Mouse (Mus musculus) heart, embryonic 11.5 days (tissue): Measurements from ENCODE around the gene Gm10277. TPM values are rescaled to one million over a fixed set of nuclear protein-coding genes. Genes with fewer than 3 reads are reported as not detected.
A peak's percentile ranks its signal among the peaks of the same experiment; 100 is the strongest.

Experiments used
- ATAC-seq: fragments of 200-750 bp; cut with Nextera tagmentation; replicated peaks from 2 replicates; pipeline ENCODE4 v1.8.0; 2017; ENCODE audit warnings: moderate library complexity; ENCODE audit not compliant: insufficient number of reproducible peaks, low FRiP score, low TSS enrichment
- H3K27ac ChIP-seq: fragments of 300-500 bp; sonication (generic); 2 replicates; pipeline ENCODE4 v1.5.1; 2014; ENCODE audit warnings: mild to moderate bottlenecking, low read depth, low read length
- H3K27me3 ChIP-seq: fragments of 300-500 bp; sonication (generic); 2 replicates; pipeline ENCODE4 v1.6.1; 2014; ENCODE audit warnings: mild to moderate bottlenecking, low read length, mixed read lengths; ENCODE audit not compliant: control insufficient read depth, insufficient read depth
- H3K36me3 ChIP-seq: fragments of 300-500 bp; sonication (generic); 2 replicates; pipeline ENCODE4 v1.6.1; 2014; ENCODE audit warnings: mild to moderate bottlenecking, low read length, moderate library complexity, mixed read lengths; ENCODE audit not compliant: control insufficient read depth, insufficient read depth
- H3K4me1 ChIP-seq: fragments of 300-500 bp; sonication (generic); 2 replicates; pipeline ENCODE4 v1.6.1; 2014; ENCODE audit warnings: low read length; ENCODE audit not compliant: control insufficient read depth, insufficient read depth
- H3K4me2 ChIP-seq: fragments of 300-500 bp; sonication (generic); 2 replicates; pipeline ENCODE4 v1.6.1; 2014; ENCODE audit warnings: mild to moderate bottlenecking, moderate library complexity
- H3K4me3 ChIP-seq: fragments of 300-500 bp; sonication (generic); 2 replicates; pipeline ENCODE4 v1.5.1; 2014; ENCODE audit warnings: low read depth, low read length
- H3K9ac ChIP-seq: fragments of 300-500 bp; sonication (generic); 2 replicates; pipeline ENCODE4 v1.6.1; 2014; ENCODE audit warnings: mild to moderate bottlenecking, low read depth, low read length, moderate library complexity
- H3K9me3 ChIP-seq: fragments of 300-500 bp; sonication (generic); replicated peaks from 2 replicates; pipeline ENCODE4 v1.6.1; 2016; ENCODE audit warnings: low read length; ENCODE audit not compliant: control insufficient read depth
- WGBS: fragments of 180-500 bp; shearing (Covaris S2); extraction: QIAGEN DNeasy Blood & Tissue Kit; methylation state at CpG from one replicate; pipeline ENCODE4 v1.1.7; 2014; ENCODE audit not compliant: insufficient replicate concordance; 5-methylcytosine and 5-hydroxymethylcytosine counted together
- polyA plus RNA-seq: library from polyadenylated mRNA; unstranded; fragments of >200 nt; fragmentation: Nextera tagmentation; extraction: Ambion mirVana; gene quantifications from 2 replicates; pipeline ENCODE4 v1.2.1, GENCODE M21; 2014

Gm10277 gene
- polyA plus RNA-seq, 1 experiment from 2014 or later, result 0.87 TPM

GRCm38 (mm10) chr11:77771879-77772713, 15.5 kb downstream of the Gm10277 start:
- Histone ChIP-seq H3K36me3 (no peaks in the 10 kb centered on the region), H3K4me2 (no peak overlapping the region), H3K4me1 (peaks cover 25% of the 10 kb centered on the region), H3K27me3 (no peaks in the 10 kb centered on the region), H3K9me3 (no peaks in the 10 kb centered on the region), H3K4me3 (no peak overlapping the region), H3K9ac (no peak overlapping the region), H3K27ac (no peak overlapping the region)
- 37% methylated on average over 8 of the region's 8 CpGs for WGBS
- ATAC-seq, result no peak

GRCm38 (mm10) chr11:77770346-77770745, 17.2 kb downstream of the Gm10277 start:
- no peaks in the 10 kb centered on the region for H3K27me3 ChIP-seq
- H3K9ac ChIP-seq, result no peak overlapping the region
- peaks cover 30% of the 10 kb centered on the region for H3K4me1 ChIP-seq
- H3K36me3 ChIP-seq, result no peaks in the 10 kb centered on the region
- H3K9me3 ChIP-seq, result no peaks in the 10 kb centered on the region
- no peak overlapping the region for H3K4me3 ChIP-seq
- 56% methylated on average over 8 of the region's 8 CpGs for WGBS
- H3K27ac ChIP-seq, result no peak overlapping the region
- no peak overlapping the region for H3K4me2 ChIP-seq
- no peak for ATAC-seq

- Histone ChIP-seq H3K36me3 (no peaks in the 10 kb centered on the region), H3K4me1 (peaks cover 37% of the 10 kb centered on the region), H3K27ac (no peak overlapping the region), H3K9me3 (no peaks in the 10 kb centered on the region), H3K4me3 (no peak overlapping the region), H3K27me3 (no peaks in the 10 kb centered on the region), H3K4me2 (no peak overlapping the region), H3K9ac (no peak overlapping the region)
- 78% methylated on average over 4 of the region's 4 CpGs for WGBS
- ATAC-seq, result no peak
Measured at GRCm38 (mm10) chr11:77769496-77769895, 18.1 kb downstream of the Gm10277 start.

DNA sequence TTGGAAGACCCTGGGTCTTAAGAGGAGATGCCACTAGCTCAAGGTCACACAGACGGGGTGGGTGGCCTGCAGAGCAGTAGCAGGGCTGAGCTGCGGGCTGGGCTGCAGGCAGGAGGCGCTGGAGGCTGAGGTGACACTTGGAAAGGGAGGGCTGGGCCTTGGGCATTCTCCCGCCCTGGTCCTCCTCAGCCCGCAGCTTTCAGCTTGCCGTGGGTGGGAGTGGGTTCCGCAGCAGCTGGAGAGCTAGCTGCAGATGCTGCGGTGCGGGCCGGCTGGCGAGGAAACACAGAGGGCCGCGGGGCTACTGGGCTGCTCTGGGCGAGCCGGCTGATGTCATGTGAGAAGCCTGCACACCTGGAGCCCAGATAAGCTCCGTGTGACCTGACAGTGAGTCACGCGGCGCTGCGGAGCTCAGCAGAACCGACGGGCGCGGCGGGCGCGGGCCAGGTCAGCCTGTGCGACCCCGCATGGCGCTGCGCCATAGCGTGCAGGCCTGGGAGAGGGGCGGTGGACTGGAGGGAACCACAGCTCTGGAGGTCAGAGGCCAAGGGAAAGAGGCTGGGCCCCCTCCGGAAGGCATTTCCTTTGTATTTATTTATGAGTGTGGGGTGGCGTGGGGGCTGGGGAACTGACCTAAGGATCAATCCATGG, 21.1 kb downstream of the Gm10277 start:
- peak overlapping the region; percentile 77 for H3K9ac ChIP-seq
- H3K27ac ChIP-seq, result peak overlapping the region; percentile 80
- peak overlapping the region; percentile 57 for H3K4me3 ChIP-seq
- WGBS, result under 1% methylated on average over 35 of the region's 35 CpGs
- H3K9me3 ChIP-seq, result no peaks in the 10 kb centered on the region
- H3K4me2 ChIP-seq, result peak overlapping the region; percentile 97
- H3K27me3 ChIP-seq, result no peaks in the 10 kb centered on the region
- no peaks in the 10 kb centered on the region for H3K36me3 ChIP-seq
- H3K4me1 ChIP-seq, result peaks cover 37% of the 10 kb centered on the region
- peak; percentile 70 for ATAC-seq

DNA sequence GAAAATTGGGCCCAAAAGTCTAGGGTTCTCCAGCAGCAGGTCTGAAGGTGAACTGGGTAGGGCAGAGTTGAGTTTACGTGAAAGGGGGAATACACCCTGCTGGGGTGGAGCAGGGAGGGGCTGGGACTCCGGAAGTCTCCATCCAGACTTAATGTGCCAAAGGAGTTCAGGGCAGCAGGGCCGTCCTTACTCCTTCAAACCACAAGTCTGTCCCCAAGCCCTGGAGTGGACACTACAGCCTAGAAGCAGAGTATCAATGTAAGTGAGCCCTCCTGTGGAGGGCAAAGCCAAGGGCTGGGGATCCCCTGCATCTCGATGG, 22.1 kb downstream of the Gm10277 start:
- no peaks in the 10 kb centered on the region for H3K27me3 ChIP-seq
- no peak overlapping the region for H3K9ac ChIP-seq
- no peak overlapping the region for H3K4me3 ChIP-seq
- H3K9me3 ChIP-seq, result no peaks in the 10 kb centered on the region
- ATAC-seq, result no peak
- peaks cover 37% of the 10 kb centered on the region for H3K4me1 ChIP-seq
- H3K36me3 ChIP-seq, result no peaks in the 10 kb centered on the region
- 40% methylated on average over 4 of the region's 4 CpGs for WGBS
- 0 out of 2 replicates have a peak overlapping the region, but pooled peaks have one; percentile 24 for H3K27ac ChIP-seq
- H3K4me2 ChIP-seq, result peak overlapping the region; percentile 33

- Histone ChIP-seq H3K27ac (0 out of 2 replicates have a peak overlapping the region, but pooled peaks have one; percentile 47), H3K4me3 (0 out of 2 replicates have a peak overlapping the region, but pooled peaks have one; percentile 10), H3K9me3 (no peaks in the 10 kb centered on the region), H3K4me2 (peak overlapping the region; percentile 96), H3K27me3 (no peaks in the 10 kb centered on the region), H3K4me1 (peaks cover 37% of the 10 kb centered on the region), H3K36me3 (no peaks in the 10 kb centered on the region), H3K9ac (peak overlapping the region; percentile 96)
- no peak for ATAC-seq
- 53% methylated on average over 9 of the region's 9 CpGs for WGBS
Measured at GRCm38 (mm10) chr11:77764694-77765458, 22.7 kb downstream of the Gm10277 start.

DNA sequence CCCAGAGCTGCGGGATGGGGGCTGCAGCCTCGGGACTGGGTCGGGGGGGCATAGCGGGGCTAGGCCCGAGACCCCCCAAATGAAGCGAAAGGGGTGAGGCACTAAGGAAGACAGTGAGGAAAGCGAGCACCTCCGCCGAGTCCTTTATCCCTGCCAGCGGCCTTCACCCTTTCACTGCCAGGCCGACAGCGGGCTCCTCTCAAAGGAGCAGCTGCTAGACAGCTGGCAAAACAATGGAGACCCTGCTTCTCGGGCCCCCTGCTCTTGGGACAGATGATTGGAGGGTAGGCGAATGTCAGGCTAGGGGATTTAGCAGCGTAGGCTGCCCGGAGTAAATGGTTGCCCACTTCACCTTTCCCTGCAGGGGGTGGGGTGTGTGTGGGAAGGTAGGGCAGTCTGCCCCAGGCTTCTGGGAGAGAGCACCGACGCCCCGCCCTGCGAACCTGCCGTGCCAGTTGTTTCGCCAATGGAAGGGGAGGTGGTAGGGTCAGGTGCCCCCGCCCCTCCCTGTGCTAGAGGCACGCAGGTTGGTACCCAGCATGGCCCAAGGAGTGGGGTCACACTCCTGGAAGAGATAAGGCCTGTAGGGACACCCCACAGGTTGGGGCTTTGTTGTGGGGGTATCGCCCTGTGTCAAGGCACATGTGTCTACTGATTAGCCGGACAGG, 23.7 kb downstream of the Gm10277 start:
- Histone ChIP-seq H3K9me3 (0 out of 2 replicates have a peak, but pooled peaks cover 3% of the 10 kb centered on the region), H3K4me1 (peaks cover 34% of the 10 kb centered on the region), H3K27ac (peak overlapping the region; percentile 80), H3K4me2 (peak overlapping the region; percentile 96), H3K36me3 (no peaks in the 10 kb centered on the region), H3K9ac (peak overlapping the region; percentile 96), H3K4me3 (peak overlapping the region; percentile 95), H3K27me3 (no peaks in the 10 kb centered on the region)
- 4% methylated on average over 26 of the region's 26 CpGs for WGBS
- ATAC-seq, result peak; percentile 44; the same call in 1 of the 2 replicates
